Mouse (Mus musculus): ENCODE data around the gene Pm20d1.

- TF ChIP-seq POLR2A (IDR thresholded peaks at IDR 0.05; ENCODE audit: low read depth, low read length) (no peak), BHLHE40 (IDR thresholded peaks at IDR 0.05; ENCODE audit: low read depth, low read length) (no peak), JUN (IDR thresholded peaks at IDR 0.05; ENCODE audit: insufficient read depth, low read depth, low read length) (no peak), CTCF (conservative IDR thresholded peaks at IDR 0.05 in 1 of 2, IDR thresholded peaks at IDR 0.05 in 1 of 2; ENCODE audit: low read depth in 2 of 2, low read length in 2 of 2) (no peak), ZMIZ1 (IDR thresholded peaks at IDR 0.05; ENCODE audit: low read depth, low read length) (no peak), EP300 (IDR thresholded peaks at IDR 0.05; ENCODE audit: low read length) (no peak), POLR2AphosphoS2 (IDR thresholded peaks at IDR 0.05; ENCODE audit: low read depth, low read length) (no peak)
Measured at GRCm38 (mm10) chr1:131804166-131804565, 7.0 kb downstream of the Pm20d1 start.
